Mouse (Mus musculus) lung, postnatal 0 days (tissue): ENCODE measurements around the gene Mpped2.

Experiments used
- CTCF ChIP-seq: IDR thresholded peaks from 2 replicates; pipeline ENCODE4 v1.5.1; 2016; ENCODE audit warnings: antibody characterized with exemption, mild to moderate bottlenecking
- EP300 ChIP-seq: IDR thresholded peaks from 2 replicates; pipeline ENCODE4 v1.6.1; 2016; ENCODE audit warnings: antibody characterized with exemption, mild to moderate bottlenecking, control low read depth

DNA sequence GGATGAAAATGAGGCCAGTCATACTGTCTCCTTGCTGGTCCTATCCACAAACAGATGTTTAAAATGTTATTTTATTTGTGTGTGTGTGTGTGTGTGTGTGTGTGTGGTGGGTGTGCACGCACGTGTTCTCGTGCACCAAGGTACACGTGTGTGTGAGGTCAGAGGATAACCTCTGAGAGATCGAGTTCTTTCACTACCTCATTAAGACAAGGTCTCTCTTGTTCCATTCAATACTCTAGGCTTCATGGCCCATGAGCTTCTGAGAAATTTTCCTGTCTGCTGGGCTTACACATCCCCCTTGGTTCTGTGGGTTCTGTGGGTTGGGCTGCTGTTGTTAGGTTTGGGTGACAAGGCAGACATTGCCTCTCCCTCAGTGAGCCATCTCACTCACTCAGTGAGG lies 12.6 kb downstream of the Mpped2 start:
- TF ChIP-seq CTCF = no peak
- no peak for TF ChIP-seq EP300
